Mouse (Mus musculus): ENCODE measurements around the gene Thoc6.

DNA sequence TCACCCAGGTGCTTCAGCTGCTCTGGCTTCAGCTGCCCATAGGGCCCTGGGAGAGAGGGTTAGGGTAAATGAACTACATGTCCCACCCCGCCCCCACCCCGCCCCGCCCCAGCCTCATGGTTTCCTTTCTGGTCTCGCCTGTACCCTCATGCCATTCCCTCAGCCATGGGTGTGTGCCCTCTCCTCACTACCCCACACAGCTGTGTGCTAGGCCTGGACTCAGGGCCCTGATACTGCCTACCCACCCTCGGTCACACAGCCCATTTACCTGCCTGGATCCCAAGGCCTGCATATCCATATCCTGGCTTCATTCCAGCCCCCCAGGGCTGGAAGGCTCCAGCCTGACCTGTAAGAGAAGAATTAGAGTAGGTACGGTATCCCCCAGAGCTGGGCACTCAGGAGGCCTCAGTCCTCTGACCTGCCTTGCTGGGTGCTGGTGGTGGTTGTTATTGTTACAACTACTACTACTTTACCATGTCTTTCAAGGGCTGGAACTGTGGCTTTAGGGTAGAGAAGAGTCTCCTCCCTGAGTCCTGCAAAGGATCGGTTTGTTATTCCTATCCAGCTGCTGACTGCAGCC is 31.9 kb upstream of the Thoc6 start:
- TF ChIP-seq CTCF (IDR thresholded peaks at IDR 0.05; ENCODE audit: low read depth) (no peak), EP300 (optimal IDR thresholded peaks at IDR 0.05) (no peak)

Data from stomach, postnatal 0 days (tissue).